Mouse (Mus musculus) MEL-GATA-1-ER (cell line): Measurements from ENCODE around the gene Cep350.
A peak's percentile ranks its signal among the peaks of the same experiment; 100 is the strongest.

Source experiments
- DNase-seq: peaks from one replicate; pipeline ENCODE4 v3.0.0-alpha.2; 2012; ENCODE audit warnings: low read depth; ENCODE audit errors: extremely low read depth

The Cep350 gene

DNA sequence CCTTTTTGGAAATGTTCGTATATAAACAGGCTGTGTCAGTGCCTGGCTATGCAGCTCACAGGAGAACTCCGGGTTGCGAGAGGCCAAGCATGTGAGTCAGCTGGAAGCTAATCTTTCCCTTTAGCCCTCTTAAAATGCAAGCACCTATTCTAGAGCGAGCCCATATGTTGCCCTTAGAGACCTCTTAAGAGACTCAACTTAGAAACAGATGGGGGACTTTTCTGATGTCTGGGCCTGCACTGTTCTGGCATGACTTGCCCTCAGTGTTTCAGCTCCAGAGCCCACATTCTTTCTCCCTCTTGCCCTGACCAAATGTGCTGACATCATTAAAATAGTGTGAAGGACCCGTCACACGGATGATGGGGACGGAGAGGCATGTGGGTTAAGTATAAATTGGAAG, 162.4 kb downstream of the Cep350 start:
- DNase-seq: no peak

DNA sequence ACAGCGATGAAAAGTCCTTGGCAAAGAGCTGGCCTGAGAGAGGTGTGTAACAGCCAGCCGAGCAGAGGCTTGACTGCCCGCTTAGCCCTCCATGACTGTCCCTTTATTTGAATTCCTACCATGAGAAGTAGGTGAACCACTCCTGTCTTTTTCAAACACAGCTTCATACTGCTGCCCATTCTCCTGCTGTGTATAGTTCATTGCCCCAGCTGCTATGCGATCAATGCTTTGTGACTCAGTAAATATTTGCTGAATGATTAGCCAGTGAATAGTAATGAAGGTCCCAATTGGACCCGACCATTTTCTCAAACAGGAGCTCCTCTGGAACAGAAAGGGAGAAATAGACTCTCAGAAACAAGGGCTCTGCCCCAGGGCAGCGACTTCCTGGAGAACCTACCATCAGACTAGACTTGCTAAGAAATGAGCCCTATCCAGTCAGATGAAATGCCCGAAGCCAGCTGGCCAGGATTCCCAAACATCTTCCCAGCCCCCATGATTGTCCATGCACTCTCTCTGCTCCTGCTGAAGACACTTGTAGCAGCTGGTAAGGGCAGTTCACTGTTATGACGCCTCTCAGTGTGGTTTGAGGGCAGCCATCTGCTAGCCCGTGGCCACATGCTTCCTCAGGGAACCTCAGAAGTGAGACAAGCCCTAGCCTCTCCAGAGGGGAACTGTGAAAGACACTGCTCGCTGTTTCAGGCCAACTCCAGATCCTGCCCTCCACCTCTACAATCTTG, 163.2 kb downstream of the Cep350 start:
- DNase-seq: no peak

GRCm38 (mm10) chr1:155808261-155808660, 164.8 kb downstream of the Cep350 start:
- no peak for DNase-seq

DNA sequence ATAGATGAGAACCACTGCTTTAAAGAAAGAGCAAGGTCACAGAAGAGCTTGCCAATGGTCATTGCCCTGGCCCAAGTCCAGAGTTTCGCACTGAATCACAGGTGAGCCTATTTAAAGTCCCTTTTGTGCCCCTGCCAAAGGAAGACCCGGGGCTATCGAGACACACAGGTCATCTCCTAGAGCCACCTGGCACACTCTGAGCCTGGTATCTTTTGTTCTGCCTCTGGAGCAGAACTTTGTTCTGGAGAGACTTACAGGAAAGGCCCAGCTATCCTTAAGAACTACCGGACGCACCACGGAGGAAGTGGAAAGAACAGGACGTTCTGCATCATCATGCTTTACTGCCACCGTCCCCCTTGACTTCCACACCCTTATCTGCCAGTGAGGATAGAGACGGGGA, 167.4 kb downstream of the Cep350 start:
- DNase-seq: no peak

DNA sequence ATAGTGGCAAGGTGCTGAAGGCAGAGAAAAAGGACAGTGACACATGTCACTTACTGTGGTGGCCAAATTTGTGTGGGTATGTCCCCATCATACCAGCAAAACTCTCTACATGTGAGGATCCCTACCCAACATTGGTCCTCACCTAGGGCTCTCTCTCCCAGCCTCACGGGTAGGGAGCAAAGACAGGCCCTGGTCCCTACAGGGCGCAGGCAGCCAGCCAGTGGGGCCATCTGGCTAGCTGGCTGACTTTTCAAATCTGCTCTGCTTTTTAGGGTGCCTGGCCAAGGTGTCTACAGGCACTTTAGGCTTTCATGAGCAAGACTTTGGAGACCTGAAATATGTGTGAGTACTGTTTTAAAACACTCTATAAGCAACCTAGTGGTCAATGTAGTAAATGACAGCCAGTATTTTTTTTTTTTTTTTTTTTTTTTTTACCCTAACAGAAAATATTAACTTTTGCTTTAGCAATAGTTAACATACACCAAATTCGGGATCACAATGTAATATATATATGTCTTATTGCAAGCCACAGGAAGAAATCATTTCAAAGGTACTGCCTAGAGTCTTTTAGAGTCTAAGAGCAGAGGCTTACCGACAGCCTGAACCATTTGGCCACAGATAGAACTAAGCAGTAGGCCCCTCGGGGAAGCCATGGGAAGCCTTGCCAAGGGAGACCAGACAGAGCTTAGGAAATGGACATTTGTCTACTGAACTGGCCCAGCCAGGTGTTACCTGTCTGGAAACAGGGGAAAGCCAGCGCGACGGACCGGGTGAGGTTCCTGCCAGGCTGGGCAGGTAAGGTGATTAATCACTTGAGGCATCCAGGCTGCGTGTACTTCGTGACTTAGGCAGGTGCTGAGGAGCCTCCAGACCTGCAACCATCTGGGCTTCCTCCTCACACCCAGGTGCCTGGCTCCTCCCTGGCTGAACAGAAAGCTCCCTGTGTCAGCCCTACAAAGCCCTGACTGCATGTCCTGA, 171.8 kb downstream of the Cep350 start:
- no peak for DNase-seq

DNA sequence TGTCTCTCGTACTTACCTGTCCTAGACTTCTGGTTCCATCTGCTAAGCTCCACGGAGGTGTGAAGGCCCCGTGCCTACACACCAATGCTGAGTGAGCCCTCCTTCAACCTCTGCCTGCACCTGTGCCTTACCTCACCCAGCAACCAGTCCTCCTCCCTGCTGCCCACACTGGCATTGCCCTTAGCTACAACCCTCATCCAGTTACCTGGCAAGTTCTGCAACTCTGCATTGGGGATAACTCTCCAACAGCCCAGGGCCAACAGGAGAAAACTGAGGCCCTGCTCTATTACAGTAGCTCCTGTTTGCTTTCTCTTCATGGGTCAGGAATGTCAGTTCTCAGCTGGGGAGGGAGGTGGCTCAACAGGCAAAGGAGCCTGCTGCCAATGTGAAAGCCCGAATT, 175.1 kb downstream of the Cep350 start:
- DNase-seq: no peak

- DNase-seq: peak; percentile 22
These were observed 175.6 kb downstream of the Cep350 start for GRCm38 (mm10) chr1:155797425-155797824.

- peak; percentile 32 for DNase-seq
These were observed 176.2 kb downstream of the Cep350 start for GRCm38 (mm10) chr1:155796757-155797405.

DNA sequence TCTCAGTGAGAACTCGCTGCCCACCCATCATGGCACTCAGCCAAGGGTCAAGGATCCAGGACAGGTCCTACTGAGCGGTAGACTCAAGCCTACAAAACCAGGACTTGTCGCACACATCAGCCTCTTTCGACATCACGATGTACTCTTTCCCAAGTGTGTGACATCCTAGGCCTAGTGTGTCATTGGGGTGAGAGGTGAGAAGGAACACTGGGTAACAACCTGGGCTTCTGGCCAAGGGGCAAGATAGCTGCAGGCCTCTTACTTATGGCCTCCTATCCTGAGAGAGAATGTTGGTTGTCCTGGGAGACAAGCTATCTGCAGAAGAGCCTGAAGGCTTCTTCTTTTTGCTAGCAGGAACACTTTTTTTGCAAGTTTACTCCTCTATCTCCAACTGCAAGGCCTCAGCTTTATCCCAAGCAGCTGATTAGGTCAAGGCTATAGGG, 177.2 kb downstream of the Cep350 start:
- peak; percentile 73 for DNase-seq
